Mouse (Mus musculus): ENCODE measurements around the gene Prodh2. TPM values are rescaled to one million over a fixed set of nuclear protein-coding genes. Genes with fewer than 3 reads are reported as not detected.
"Not testable (repeated sequence)": the region's sequence is repeated elsewhere in the genome, so short reads cannot be mapped to it uniquely, and the experiment has no call there.

Prodh2 gene
- polyA plus RNA-seq, 1 experiment from 2014 or later: 205 TPM

DNA sequence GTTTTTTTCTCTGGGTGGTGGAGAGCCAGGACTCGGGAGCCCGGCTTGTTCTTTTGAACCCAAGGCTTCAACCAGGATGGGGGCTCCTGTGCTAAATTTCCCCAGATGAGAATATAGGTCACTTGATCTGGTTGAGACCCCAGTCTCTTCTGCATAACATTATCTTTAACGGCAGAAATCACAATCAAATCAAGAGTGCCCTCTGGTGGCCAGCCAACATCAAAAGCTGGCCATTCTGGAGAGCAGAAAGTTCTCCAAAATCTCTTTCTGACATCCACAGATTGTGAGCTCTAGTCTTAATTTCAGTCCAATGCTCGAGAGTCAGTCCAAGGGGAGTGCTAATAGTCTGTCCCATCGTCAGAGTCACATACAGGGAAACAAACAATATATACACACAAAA is 7.7 kb downstream of the Prodh2 start:
- peak; percentile 41; the same call in 1 of the 2 replicates for TF ChIP-seq CTCF (IDR thresholded peaks at IDR 0.05; ENCODE audit: low read depth)
- H3K27me3 ChIP-seq (ENCODE audit: insufficient read depth, low read length): not testable (repeated sequence)
- WGBS (ENCODE audit: insufficient replicate concordance): 65% methylated on average over 5 of the region's 5 CpGs

DNA sequence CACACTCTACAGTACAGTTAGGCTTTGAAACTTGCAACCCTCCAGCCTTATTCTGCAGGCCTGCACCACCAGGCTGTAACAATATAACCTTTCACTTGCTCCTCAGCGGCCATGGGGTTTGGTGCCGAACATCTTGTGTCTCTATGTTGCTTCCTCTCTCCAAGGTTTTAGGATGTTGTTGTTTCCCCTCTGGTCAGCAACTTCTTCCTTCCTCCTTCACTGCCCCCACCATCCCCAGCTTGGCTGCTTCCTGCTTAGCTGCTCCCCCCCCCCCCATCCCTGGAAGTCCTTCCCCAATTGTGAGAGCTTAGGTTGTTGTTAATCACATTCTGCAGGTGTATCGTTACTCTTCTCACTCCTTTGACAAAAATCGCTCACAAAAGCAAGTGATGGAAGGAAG is 14.6 kb downstream of the Prodh2 start:
- peaks cover 4% of the 10 kb centered on the region; the same call in 1 of the 2 replicates for H3K36me3 ChIP-seq (replicated peaks; ENCODE audit: insufficient read depth, low read length)
- no peak overlapping the region for H3K9ac ChIP-seq (replicated peaks)
- no peak overlapping the region for H3K4me2 ChIP-seq (ENCODE audit: low read depth, low read length)
- WGBS (ENCODE audit: insufficient replicate concordance): 28% methylated on average over 4 of the region's 4 CpGs
- no peak overlapping the region for H3K27ac ChIP-seq (ENCODE audit: low read depth)
- ATAC-seq (peak; percentile 36), DNase-seq (peak; percentile 13)
- H3K9me3 ChIP-seq (ENCODE audit: low read length): no peaks in the 10 kb centered on the region
- no peaks in the 10 kb centered on the region for H3K4me1 ChIP-seq (ENCODE audit: insufficient read depth)
- H3K4me3 ChIP-seq (ENCODE audit: low read depth, low read length): no peak overlapping the region
- H3K27me3 ChIP-seq (ENCODE audit: insufficient read depth, low read length): no peaks in the 10 kb centered on the region
- no peak for TF ChIP-seq CTCF (IDR thresholded peaks at IDR 0.05; ENCODE audit: low read depth)
- TF ChIP-seq EP300 (IDR thresholded peaks at IDR 0.05; ENCODE audit: low read depth): no peak

More for the DNA sequence above, 7.7 kb downstream of the Prodh2 start:
- not testable (repeated sequence) for ATAC-seq; H3K4me1 ChIP-seq (ENCODE audit: insufficient read depth); H3K4me3 ChIP-seq (ENCODE audit: low read depth, low read length); H3K36me3 ChIP-seq (replicated peaks; ENCODE audit: insufficient read depth, low read length); H3K4me2 ChIP-seq (ENCODE audit: low read depth, low read length); H3K9me3 ChIP-seq (ENCODE audit: low read length); H3K9ac ChIP-seq (replicated peaks); H3K27ac ChIP-seq (ENCODE audit: low read depth); DNase-seq

DNA sequence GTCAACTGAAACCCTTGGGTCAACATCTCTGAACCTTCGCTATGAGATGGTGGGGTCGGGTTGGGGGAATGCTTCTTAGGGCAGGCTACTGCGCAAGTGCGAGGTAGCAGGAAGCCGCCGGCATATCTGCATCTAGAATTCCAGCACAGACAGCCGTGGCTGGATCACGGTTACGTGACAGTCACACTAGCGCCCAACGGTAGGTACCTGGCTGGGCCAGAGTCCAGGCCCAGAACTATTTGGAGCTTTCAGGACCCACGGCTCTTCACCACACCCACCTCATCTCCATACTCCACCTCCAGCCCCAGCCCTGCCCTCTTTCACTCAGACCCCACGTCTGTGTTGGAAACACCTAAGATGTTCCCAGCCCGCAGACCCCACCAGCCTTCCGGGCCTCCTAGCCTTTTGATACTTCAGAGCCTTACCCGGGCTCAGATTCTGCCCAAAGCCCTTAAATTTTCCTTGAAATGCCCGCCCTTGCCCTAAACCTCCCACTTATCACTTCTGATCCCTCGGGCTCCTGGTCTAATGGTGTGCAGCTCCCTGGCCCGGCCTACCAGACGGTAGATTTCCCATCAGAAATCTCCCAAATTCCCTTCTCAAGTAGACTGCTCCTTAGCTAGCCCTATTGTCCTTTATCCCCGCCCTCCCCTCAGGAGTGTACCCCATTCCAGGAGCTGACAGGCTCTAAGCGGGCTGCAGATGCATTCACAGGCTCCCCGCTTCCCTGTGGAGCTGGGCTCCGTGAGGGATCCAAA is 21.8 kb downstream of the Prodh2 start:
- 57% methylated on average over 24 of the region's 24 CpGs for WGBS (ENCODE audit: insufficient replicate concordance)
- DNase-seq (no peak), ATAC-seq (peak; percentile 30; the same call in 1 of the 2 replicates)
- no peak overlapping the region for H3K4me2 ChIP-seq (ENCODE audit: low read depth, low read length)
- no peaks in the 10 kb centered on the region for H3K9me3 ChIP-seq (ENCODE audit: low read length)
- H3K27ac ChIP-seq (ENCODE audit: low read depth): no peak overlapping the region
- no peaks in the 10 kb centered on the region for H3K27me3 ChIP-seq (ENCODE audit: insufficient read depth, low read length)
- no peaks in the 10 kb centered on the region for H3K36me3 ChIP-seq (replicated peaks; ENCODE audit: insufficient read depth, low read length)
- no peak overlapping the region for H3K4me3 ChIP-seq (ENCODE audit: low read depth, low read length)
- no peak for TF ChIP-seq CTCF (IDR thresholded peaks at IDR 0.05; ENCODE audit: low read depth)
- TF ChIP-seq EP300 (IDR thresholded peaks at IDR 0.05; ENCODE audit: low read depth): no peak
- H3K4me1 ChIP-seq (ENCODE audit: insufficient read depth): no peaks in the 10 kb centered on the region
- H3K9ac ChIP-seq (replicated peaks): no peak overlapping the region

DNA sequence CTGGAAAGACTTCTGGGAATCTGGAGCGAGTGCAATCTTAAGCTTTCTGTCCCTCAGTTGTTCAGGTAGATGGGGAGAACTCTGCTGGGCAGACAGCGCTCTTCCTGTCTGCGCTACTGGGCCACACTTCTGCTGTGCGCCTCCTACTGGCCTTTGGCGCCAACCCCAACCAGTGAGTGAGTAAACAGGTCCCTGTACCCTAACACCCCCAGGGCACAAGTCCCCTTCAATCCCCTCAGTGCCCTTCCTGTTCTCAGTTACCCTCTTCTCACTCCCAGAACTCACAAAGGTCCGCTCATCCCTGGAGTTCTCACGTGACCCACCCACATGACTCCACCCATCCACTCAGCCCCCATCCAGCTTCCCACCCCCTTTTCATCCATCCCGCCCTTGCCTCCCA is 24.9 kb downstream of the Prodh2 start:
- Histone ChIP-seq H3K9me3 (ENCODE audit: low read length) (no peaks in the 10 kb centered on the region), H3K36me3 (replicated peaks; ENCODE audit: insufficient read depth, low read length) (no peaks in the 10 kb centered on the region), H3K9ac (replicated peaks) (no peak overlapping the region), H3K4me3 (ENCODE audit: low read depth, low read length) (no peak overlapping the region), H3K4me2 (ENCODE audit: low read depth, low read length) (no peak overlapping the region), H3K27me3 (ENCODE audit: insufficient read depth, low read length) (no peaks in the 10 kb centered on the region), H3K27ac (ENCODE audit: low read depth) (no peak overlapping the region), H3K4me1 (ENCODE audit: insufficient read depth) (no peaks in the 10 kb centered on the region)
- ATAC-seq: no peak
- 36% methylated on average over 8 of the region's 8 CpGs for WGBS (ENCODE audit: insufficient replicate concordance)
- TF ChIP-seq EP300 (IDR thresholded peaks at IDR 0.05; ENCODE audit: low read depth) (no peak), CTCF (IDR thresholded peaks at IDR 0.05; ENCODE audit: low read depth) (peak; percentile 34)
- DNase-seq: no peak

DNA sequence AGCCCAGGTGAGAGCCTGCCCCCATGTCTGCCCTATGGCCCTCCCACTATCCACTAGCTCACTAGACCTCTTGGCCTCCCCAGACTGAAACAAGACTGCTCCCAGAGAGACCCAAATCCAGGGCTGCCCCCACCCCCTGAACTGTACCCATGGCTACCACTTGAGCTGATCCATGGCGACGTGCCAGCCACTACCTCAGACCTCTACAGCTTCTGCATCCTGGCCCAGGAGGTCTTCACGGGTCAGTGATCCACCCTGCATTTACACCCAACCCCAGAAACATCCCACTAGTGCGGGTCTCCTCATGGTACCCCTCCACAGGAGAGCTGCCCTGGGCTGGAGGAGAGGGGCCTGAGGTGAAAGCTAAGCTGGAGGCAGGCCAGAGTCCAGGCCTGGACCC is 27.0 kb downstream of the Prodh2 start:
- Histone ChIP-seq H3K9me3 (ENCODE audit: low read length) (no peaks in the 10 kb centered on the region), H3K9ac (replicated peaks) (no peak overlapping the region), H3K4me3 (ENCODE audit: low read depth, low read length) (no peak overlapping the region), H3K27ac (ENCODE audit: low read depth) (no peak overlapping the region), H3K36me3 (replicated peaks; ENCODE audit: insufficient read depth, low read length) (no peaks in the 10 kb centered on the region), H3K27me3 (ENCODE audit: insufficient read depth, low read length) (no peaks in the 10 kb centered on the region), H3K4me2 (ENCODE audit: low read depth, low read length) (no peak overlapping the region), H3K4me1 (ENCODE audit: insufficient read depth) (no peaks in the 10 kb centered on the region)
- 77% methylated on average over 4 of the region's 4 CpGs for WGBS (ENCODE audit: insufficient replicate concordance)
- DNase-seq: no peak
- TF ChIP-seq EP300 (IDR thresholded peaks at IDR 0.05; ENCODE audit: low read depth): no peak
- TF ChIP-seq CTCF (IDR thresholded peaks at IDR 0.05; ENCODE audit: low read depth): no peak
- ATAC-seq: no peak

DNA sequence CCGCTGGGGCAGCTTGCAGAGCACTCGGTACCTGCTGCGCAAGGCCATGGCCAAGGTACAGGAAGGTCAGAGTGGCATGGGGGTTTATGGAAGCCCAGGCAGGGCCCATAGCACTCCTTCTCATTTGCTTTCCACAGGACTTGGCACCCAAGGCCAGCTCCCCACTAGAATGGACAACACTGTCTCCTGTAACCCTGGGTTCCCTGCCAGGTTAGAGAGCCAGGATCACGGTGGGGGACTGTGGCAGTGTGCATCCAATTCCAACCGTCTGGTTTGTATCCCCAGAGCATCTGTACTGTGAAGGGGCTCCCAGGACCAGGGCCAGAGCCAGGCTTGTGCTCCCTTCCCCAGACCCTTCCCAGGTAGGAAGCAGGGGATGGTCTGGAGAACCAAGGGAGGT is 27.4 kb downstream of the Prodh2 start:
- Histone ChIP-seq H3K9ac (replicated peaks) (no peak overlapping the region), H3K9me3 (ENCODE audit: low read length) (no peaks in the 10 kb centered on the region), H3K4me1 (ENCODE audit: insufficient read depth) (no peaks in the 10 kb centered on the region), H3K27ac (ENCODE audit: low read depth) (no peak overlapping the region), H3K4me3 (ENCODE audit: low read depth, low read length) (no peak overlapping the region), H3K36me3 (replicated peaks; ENCODE audit: insufficient read depth, low read length) (no peaks in the 10 kb centered on the region; the same call in 1 of the 2 replicates), H3K4me2 (ENCODE audit: low read depth, low read length) (no peak overlapping the region), H3K27me3 (ENCODE audit: insufficient read depth, low read length) (no peaks in the 10 kb centered on the region)
- WGBS (ENCODE audit: insufficient replicate concordance): 84% methylated on average over 5 of the region's 5 CpGs
- ATAC-seq (no peak), DNase-seq (peak; percentile 12)
- TF ChIP-seq CTCF (IDR thresholded peaks at IDR 0.05; ENCODE audit: low read depth) (no peak), EP300 (IDR thresholded peaks at IDR 0.05; ENCODE audit: low read depth) (no peak)
